Mouse (Mus musculus): ENCODE measurements around the gene Elfn2. TPM values are rescaled to one million over a fixed set of nuclear protein-coding genes. Genes with fewer than 3 reads are reported as not detected.
A peak's percentile ranks its signal among the peaks of the same experiment; 100 is the strongest.

The Elfn2 gene
- polyA plus RNA-seq, 1 experiment from 2014 or later, result 2.4 TPM

- Histone ChIP-seq H3K36me3 (no peaks in the 10 kb centered on the region), H3K4me2 (replicated peaks) (no peak overlapping the region), H3K27me3 (no peaks in the 10 kb centered on the region), H3K27ac (no peak overlapping the region), H3K9ac (no peak overlapping the region), H3K4me3 (no peak overlapping the region), H3K9me3 (replicated peaks) (no peaks in the 10 kb centered on the region), H3K4me1 (0 out of 2 replicates have a peak, but pooled peaks cover 9% of the 10 kb centered on the region)
- ATAC-seq (ENCODE audit: low FRiP score), result no peak
- WGBS, result 5% methylated on average over 5 of the region's 5 CpGs
Measured at GRCm38 (mm10) chr15:78744206-78744605, 25.6 kb upstream of the Elfn2 start.

DNA sequence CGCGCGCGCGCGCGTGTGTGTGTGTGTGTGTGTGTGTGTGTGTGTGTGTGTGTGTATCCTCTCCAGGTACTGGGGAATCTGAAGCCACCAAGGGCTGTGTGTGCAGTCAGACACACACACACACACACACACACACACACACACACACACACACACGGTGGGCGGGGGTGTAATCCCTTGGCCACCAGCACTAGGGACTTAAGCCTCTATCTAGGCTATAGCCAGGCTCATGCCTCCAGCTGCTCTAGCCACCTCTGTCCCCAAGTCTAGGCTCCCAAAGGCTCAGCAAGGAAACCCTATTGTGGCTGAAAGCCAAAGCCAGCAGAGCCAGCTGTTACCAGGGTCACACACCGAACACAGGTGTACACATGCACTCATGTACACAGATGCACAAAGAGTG is 24.3 kb upstream of the Elfn2 start:
- H3K4me1 ChIP-seq, result peaks cover 9% of the 10 kb centered on the region
- H3K4me2 ChIP-seq (replicated peaks), result no peak overlapping the region
- no peak overlapping the region for H3K4me3 ChIP-seq
- H3K36me3 ChIP-seq, result no peaks in the 10 kb centered on the region
- H3K9me3 ChIP-seq (replicated peaks), result no peaks in the 10 kb centered on the region
- no peaks in the 10 kb centered on the region for H3K27me3 ChIP-seq
- H3K9ac ChIP-seq, result no peak overlapping the region
- WGBS, result 72% methylated on average over 2 of the region's 10 CpGs
- no peak overlapping the region for H3K27ac ChIP-seq
- no peak for ATAC-seq (ENCODE audit: low FRiP score)

DNA sequence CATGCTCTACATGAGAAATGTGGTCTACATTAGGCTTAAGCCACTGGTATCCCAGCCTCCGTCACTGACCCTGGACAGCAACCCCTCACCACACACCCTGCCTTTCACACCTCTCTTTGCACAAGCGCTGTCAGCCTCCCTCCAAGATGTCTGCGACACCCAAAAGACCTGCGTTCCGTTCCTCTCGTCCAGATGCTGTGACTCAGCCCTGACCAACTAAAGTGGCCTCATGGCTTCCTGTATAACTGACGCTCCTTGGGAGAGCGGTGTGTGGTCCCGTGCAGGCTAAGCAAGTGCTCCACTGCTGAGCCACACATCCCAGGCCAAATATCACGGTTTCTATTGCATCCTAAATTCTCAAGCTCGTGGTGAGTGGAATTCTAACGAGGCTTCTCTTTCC is 22.1 kb upstream of the Elfn2 start:
- no peaks in the 10 kb centered on the region for H3K9me3 ChIP-seq (replicated peaks)
- peaks cover 31% of the 10 kb centered on the region for H3K4me1 ChIP-seq
- no peak overlapping the region for H3K4me3 ChIP-seq
- no peaks in the 10 kb centered on the region for H3K36me3 ChIP-seq
- H3K9ac ChIP-seq, result no peak overlapping the region
- no peak for ATAC-seq (ENCODE audit: low FRiP score)
- H3K4me2 ChIP-seq (replicated peaks), result no peak overlapping the region
- H3K27ac ChIP-seq, result no peak overlapping the region
- no peaks in the 10 kb centered on the region for H3K27me3 ChIP-seq
- 68% methylated on average over 12 of the region's 12 CpGs for WGBS

GRCm38 (mm10) chr15:78737146-78737545 is 18.6 kb upstream of the Elfn2 start:
- 56% methylated on average over 6 of the region's 6 CpGs for WGBS
- no peak overlapping the region for H3K4me2 ChIP-seq (replicated peaks)
- ATAC-seq (ENCODE audit: low FRiP score), result no peak
- H3K4me1 ChIP-seq, result peaks cover 34% of the 10 kb centered on the region
- no peaks in the 10 kb centered on the region for H3K27me3 ChIP-seq
- no peak overlapping the region for H3K4me3 ChIP-seq
- H3K27ac ChIP-seq, result peak overlapping the region; percentile 87
- no peak overlapping the region for H3K9ac ChIP-seq
- no peaks in the 10 kb centered on the region for H3K36me3 ChIP-seq
- no peaks in the 10 kb centered on the region for H3K9me3 ChIP-seq (replicated peaks)

DNA sequence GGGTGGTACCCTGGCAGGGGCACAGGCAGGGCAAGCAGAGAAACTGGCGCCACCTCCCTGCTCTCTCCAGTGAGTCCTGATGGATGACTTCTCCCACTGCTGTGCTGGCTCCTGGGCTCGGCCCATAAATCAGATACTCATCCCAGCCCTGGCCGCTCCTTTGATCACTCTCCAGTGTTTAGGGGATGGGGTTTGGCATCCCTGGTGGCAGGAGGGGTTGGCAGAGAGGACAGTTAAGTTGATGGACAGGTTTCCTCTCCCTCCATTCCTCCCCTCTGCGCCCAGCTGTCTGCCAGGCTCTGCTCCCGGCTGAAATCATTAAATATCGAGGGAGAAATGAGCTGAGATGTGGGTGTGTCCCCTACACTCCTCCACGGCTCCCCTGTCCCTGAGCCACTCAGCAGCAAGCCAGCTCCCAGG is 18.1 kb upstream of the Elfn2 start:
- H3K9me3 ChIP-seq (replicated peaks), result no peaks in the 10 kb centered on the region
- peak overlapping the region; percentile 87 for H3K27ac ChIP-seq
- H3K4me3 ChIP-seq, result no peak overlapping the region
- peaks cover 34% of the 10 kb centered on the region for H3K4me1 ChIP-seq
- WGBS, result 30% methylated on average over 7 of the region's 7 CpGs
- no peaks in the 10 kb centered on the region for H3K36me3 ChIP-seq
- peak; percentile 48 for ATAC-seq (ENCODE audit: low FRiP score)
- H3K9ac ChIP-seq, result peak overlapping the region; percentile 33; the same call in 1 of the 2 replicates
- H3K4me2 ChIP-seq (replicated peaks), result peak overlapping the region; percentile 24; the same call in 1 of the 2 replicates
- H3K27me3 ChIP-seq, result no peaks in the 10 kb centered on the region

DNA sequence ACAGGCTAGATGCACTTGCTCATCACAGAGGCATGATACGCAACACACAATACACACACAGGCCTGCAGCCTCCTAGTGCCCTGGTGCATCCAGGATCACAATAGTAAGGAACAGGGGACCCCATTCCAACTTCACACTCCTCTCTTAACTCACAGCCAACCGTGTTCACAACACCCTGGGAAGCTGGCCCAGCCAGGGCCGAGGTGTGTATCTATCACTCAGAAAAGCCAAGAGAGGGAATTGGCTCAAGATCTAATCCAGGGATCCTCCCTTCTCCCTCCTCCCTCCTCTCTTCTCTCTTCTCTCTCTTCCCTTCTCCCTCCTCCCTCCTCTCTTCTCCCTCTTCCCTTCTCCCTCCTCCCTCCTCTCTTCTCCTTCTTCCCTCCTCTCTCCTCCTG is 17.6 kb upstream of the Elfn2 start:
- no peak overlapping the region for H3K4me3 ChIP-seq
- no peaks in the 10 kb centered on the region for H3K27me3 ChIP-seq
- peak overlapping the region; percentile 87 for H3K27ac ChIP-seq
- ATAC-seq (ENCODE audit: low FRiP score), result no peak
- H3K4me2 ChIP-seq (replicated peaks), result peak overlapping the region; percentile 24; the same call in 1 of the 2 replicates
- H3K4me1 ChIP-seq, result peaks cover 34% of the 10 kb centered on the region
- peak overlapping the region; percentile 33; the same call in 1 of the 2 replicates for H3K9ac ChIP-seq
- WGBS, result 61% methylated on average over 3 of the region's 3 CpGs
- no peaks in the 10 kb centered on the region for H3K36me3 ChIP-seq
- H3K9me3 ChIP-seq (replicated peaks), result no peaks in the 10 kb centered on the region

- Histone ChIP-seq H3K4me3 (no peak overlapping the region), H3K27me3 (no peaks in the 10 kb centered on the region), H3K9me3 (replicated peaks) (no peaks in the 10 kb centered on the region), H3K4me1 (peaks cover 34% of the 10 kb centered on the region), H3K27ac (peak overlapping the region; percentile 87), H3K9ac (no peak overlapping the region), H3K36me3 (no peaks in the 10 kb centered on the region), H3K4me2 (replicated peaks) (peak overlapping the region; percentile 24; the same call in 1 of the 2 replicates)
- ATAC-seq (ENCODE audit: low FRiP score), result peak; percentile 88
- 27% methylated on average over 17 of the region's 17 CpGs for WGBS
Measured at GRCm38 (mm10) chr15:78735431-78736180, 17.0 kb upstream of the Elfn2 start.

- Histone ChIP-seq H3K4me1 (peaks cover 23% of the 10 kb centered on the region), H3K4me3 (no peak overlapping the region), H3K27ac (no peak overlapping the region), H3K27me3 (no peaks in the 10 kb centered on the region), H3K4me2 (replicated peaks) (no peak overlapping the region), H3K9me3 (replicated peaks) (no peaks in the 10 kb centered on the region), H3K9ac (no peak overlapping the region), H3K36me3 (no peaks in the 10 kb centered on the region)
- ATAC-seq (ENCODE audit: low FRiP score), result no peak
- 65% methylated on average over 4 of the region's 4 CpGs for WGBS
Measured at GRCm38 (mm10) chr15:78731830-78732229, 13.3 kb upstream of the Elfn2 start.

- no peak overlapping the region for H3K9ac ChIP-seq
- peaks cover 9% of the 10 kb centered on the region for H3K4me1 ChIP-seq
- no peaks in the 10 kb centered on the region for H3K9me3 ChIP-seq (replicated peaks)
- no peaks in the 10 kb centered on the region for H3K27me3 ChIP-seq
- no peak overlapping the region for H3K27ac ChIP-seq
- H3K4me3 ChIP-seq, result no peak overlapping the region
- H3K36me3 ChIP-seq, result no peaks in the 10 kb centered on the region
- no peak for ATAC-seq (ENCODE audit: low FRiP score)
- H3K4me2 ChIP-seq (replicated peaks), result no peak overlapping the region
- WGBS, result 83% methylated on average over 12 of the region's 12 CpGs
Measured at GRCm38 (mm10) chr15:78730315-78731049, 11.9 kb upstream of the Elfn2 start.

DNA sequence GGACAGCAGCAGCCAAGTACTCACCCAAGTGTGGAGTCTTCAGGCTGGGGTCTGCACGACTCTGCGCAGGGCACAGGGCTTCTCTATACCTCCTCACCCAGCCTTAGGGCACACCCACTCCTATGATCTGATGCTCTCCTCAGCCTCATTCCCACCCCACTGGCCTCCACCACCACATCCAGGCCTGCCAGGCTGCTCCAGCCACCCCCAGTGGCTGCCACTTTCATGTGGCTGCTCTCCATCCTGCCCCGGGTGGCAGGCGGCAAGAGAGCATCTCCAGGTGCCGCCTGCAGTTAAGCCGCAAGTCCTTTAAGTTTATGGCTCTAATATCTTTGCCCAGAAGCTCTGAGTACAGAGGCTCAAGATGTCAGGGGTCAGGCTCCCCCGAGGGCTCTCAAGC is 8.1 kb upstream of the Elfn2 start:
- no peak for ATAC-seq (ENCODE audit: low FRiP score)
- 70% methylated on average over 7 of the region's 7 CpGs for WGBS

GRCm38 (mm10) chr15:78720532-78720931 is 2.0 kb upstream of the Elfn2 start:
- Histone ChIP-seq H3K36me3 (no peaks in the 10 kb centered on the region), H3K27ac (no peak overlapping the region), H3K4me1 (peaks cover 32% of the 10 kb centered on the region), H3K27me3 (peaks cover 61% of the 10 kb centered on the region), H3K9ac (no peak overlapping the region), H3K4me2 (replicated peaks) (no peak overlapping the region), H3K4me3 (no peak overlapping the region), H3K9me3 (replicated peaks) (no peaks in the 10 kb centered on the region)
- no peak for ATAC-seq (ENCODE audit: low FRiP score)
- 73% methylated on average over 7 of the region's 7 CpGs for WGBS

More for the DNA sequence above, 8.1 kb upstream of the Elfn2 start:
- no peaks in the 10 kb centered on the region for H3K4me1 ChIP-seq
- no peaks in the 10 kb centered on the region for H3K9me3 ChIP-seq (replicated peaks)
- H3K27ac ChIP-seq, result no peak overlapping the region
- peaks cover 9% of the 10 kb centered on the region; the same call in 1 of the 2 replicates for H3K27me3 ChIP-seq
- no peak overlapping the region for H3K4me3 ChIP-seq
- H3K4me2 ChIP-seq (replicated peaks), result no peak overlapping the region
- no peak overlapping the region for H3K9ac ChIP-seq
- no peaks in the 10 kb centered on the region for H3K36me3 ChIP-seq

DNA sequence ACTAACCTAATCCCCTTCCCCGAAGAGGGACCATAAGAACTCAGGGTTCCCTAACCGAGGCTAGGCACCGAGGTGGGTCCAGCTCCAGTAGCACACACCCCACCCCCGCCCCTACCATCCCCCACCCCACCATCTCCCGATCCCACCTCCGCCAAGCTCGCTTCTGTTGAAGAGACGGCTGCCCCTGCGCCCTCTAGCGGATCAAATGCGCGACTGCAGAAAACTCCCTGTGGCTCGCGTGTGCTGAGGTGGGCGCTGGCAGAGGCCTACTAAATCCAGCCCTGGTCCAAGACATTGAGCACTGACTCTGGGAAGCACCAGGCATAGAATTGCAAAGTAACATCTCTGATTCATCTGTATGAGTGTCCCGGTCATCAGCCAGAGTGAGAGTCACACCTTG is 1.5 kb upstream of the Elfn2 start:
- no peaks in the 10 kb centered on the region for H3K36me3 ChIP-seq
- H3K4me2 ChIP-seq (replicated peaks), result peak overlapping the region; percentile 33
- 2% methylated on average over 15 of the region's 16 CpGs for WGBS
- H3K27ac ChIP-seq, result no peak overlapping the region
- peaks cover 37% of the 10 kb centered on the region for H3K4me1 ChIP-seq
- H3K27me3 ChIP-seq, result peaks cover 65% of the 10 kb centered on the region
- no peak overlapping the region for H3K9ac ChIP-seq
- H3K4me3 ChIP-seq, result no peak overlapping the region
- ATAC-seq (ENCODE audit: low FRiP score), result no peak
- no peaks in the 10 kb centered on the region for H3K9me3 ChIP-seq (replicated peaks)
